Mouse (Mus musculus) left cerebral cortex, postnatal 4 days (tissue): ENCODE measurements around the gene Gm11563. TPM values are rescaled to one million over a fixed set of nuclear protein-coding genes. Genes with fewer than 3 reads are reported as not detected.
"Not testable (repeated sequence)": the region's sequence is repeated elsewhere in the genome, so short reads cannot be mapped to it uniquely, and the experiment has no call there.

Experiments used
- DNase-seq: peaks from one replicate; pipeline ENCODE4 v3.0.0-alpha.2; 2022
- intact Hi-C: fragments of 180-260 bp; cut with DNase I; formaldehyde crosslinking; loops from one replicate; pipeline ENCODE4 v1.15.1; 2025
- total RNA-seq, 2 experiments: library from RNA; stranded (reverse); gene quantifications; 2 replicates each; pipeline ENCODE4 v1.2.3; 2021

Gene Gm11563
- not detected for total RNA-seq

DNA sequence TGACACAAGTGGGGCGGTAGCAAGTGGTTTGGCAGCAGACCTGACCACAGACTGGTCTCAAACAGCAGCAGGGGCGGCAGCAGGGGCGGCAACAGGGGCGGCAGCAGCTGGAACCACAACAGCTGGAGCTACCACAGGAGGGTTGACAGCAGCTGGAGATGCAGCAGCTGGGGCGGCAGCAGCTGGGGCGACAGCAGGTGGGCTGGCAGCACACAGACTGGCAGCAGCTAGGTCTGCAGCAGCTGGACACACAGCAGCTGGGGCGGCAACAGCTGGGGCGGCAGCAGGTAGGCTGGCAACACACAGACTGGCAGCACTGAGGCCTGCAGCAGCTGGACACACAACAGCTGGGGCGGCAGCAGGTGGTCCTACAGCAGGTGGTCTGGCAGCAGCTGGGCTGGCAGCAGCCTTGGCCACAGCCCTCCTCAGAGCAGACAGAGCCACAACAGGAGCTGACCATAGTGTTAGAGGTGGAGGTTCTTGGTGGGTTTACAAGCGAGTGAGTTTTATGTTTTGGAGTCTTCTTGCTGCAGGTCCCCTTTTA, at the start of gene Gm11563:
Gene Gm11563 (minus strand): TSS at position 494 of the 544 bp plus-strand sequence.
- DNase-seq, intact Hi-C loops: not testable (repeated sequence)

DNA sequence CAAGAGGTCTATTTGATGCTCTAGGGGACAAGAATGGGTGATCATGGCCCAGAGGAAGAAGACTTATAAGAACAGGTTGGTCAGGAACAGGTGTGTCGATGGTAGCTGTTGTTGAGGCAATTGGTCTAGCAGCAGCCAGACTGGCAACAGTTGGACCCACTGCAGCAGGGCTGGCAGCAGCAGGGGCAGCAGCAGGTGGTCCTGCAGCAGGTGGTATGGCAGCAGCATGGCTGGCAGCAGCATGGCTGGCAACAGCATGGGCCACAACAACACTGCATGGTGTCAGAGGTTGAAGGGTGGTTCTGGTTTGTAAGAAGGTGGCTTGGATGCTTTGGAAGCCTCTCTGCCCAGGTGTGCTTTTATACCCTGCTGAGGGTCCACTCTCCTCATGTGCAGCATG, 31.7 kb upstream of the Gm11563 start, which contains the start of gene Gm14190:
Gene Gm14190 (minus strand): TSS at position 278 of the 400 bp plus-strand sequence.
- DNase-seq = no peak
- intact Hi-C loops = no loop called here

DNA sequence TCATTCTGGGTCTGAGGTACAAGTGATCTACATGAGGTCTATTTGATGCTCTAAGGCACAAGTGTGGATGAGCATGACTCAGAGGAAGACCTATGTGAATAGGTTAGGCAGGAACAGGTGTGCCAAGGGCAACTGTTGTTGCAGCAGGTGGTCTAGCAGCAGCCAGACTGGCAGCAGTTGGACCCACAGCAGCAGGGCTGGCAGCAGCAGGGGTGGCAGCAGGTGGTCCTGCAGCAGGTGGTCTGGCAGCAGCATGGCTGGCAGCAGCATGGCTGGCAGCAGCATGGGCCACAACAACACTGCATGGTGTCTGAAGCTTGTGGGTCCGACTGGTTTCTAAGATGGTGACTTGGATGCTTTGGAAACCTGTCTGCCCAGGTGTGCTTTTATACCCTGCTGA, 26.5 kb upstream of the Gm11563 start:
- DNase-seq = not testable (repeated sequence)
- intact Hi-C loops = loop anchor here (5.0 kb wide), 1 partner anchor 37 kb away; no protein-coding TSS in a partner anchor

DNA sequence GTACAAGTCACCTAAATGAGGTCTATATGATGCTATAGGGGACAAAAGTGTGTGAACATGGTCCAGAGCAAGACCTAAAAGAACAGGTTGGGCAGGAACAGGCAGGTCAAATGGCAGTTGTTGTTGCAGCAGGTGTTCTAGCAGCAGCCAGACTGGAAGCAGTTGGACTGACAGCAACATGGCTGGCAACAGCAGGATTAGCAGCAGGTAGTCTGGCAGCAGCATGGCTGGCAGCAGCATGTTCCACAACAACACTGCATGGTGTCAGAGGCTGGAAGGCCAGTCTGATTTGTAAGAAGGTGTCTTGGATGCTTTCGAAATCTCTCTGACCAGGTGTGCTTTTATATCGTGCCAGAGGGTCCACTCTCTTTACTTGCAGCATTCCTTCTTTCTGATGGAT, 24.7 kb upstream of the Gm11563 start:
- DNase-seq = peak; percentile 41
- intact Hi-C loops = no loop called here

DNA sequence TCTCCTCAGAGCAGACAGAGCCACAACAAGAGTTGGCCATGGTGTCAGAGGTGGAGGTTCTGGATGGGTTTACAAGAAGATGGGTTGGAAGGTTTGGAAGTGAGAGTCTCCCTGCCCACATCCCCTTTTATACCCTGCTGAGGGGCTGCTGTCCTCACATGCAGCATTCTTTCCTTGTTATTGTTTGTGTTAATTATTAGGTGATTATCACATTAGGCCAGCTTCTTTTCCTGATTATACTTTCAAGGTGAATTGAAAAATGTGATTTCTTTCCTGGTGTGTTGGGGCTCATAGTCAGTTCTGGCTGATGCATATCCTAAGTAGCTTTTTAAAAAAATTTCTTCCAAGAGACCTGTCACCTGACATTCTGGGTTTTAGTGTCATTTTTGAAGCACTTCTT, 7.1 kb upstream of the Gm11563 start, which contains the start of gene Krtap4-6:
Gene Krtap4-6 (minus strand): TSS at position 101 of the 400 bp plus-strand sequence.
- no peak for DNase-seq
- intact Hi-C loops = no loop called here

DNA sequence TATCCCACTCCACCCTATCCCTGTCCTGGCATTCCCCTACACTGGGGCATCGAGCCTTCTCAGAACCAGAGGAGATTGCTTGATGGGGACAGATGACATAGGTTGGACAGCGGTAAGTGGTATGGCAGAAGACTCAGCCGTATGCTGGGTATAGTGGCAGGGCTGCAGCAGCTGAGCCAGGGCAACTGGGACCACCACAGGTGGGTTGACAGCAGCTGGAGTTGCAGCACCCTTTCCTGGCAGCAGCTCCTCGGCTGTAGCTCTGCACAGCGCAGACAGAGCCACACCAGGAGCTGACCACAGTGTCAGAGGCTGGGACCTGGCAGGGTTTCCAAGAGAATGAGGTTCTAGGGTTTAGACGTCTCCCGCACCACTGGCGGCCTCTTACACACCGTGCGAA, 4.0 kb upstream of the Gm11563 start:
- DNase-seq = no peak

DNA sequence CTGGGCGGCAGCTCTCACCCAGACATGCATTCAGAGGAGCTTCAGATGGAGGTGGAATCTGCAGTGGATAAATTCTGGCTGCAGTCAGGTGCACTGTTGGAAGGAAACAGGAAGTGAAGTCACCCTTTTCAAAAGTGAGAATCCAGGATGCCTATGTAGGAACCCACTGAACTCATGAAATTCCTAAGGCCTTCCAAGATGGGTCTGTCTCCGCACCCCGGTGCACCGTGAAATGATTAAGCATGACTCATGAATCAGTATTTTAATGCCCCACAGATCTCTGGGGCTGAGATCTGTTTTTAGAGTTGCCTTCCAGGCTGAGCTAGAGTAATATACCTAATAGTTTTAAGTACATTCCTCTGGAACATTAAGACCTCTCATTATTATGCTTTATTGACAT, 496 bp upstream of the Gm11563 start:
- DNase-seq = no peak
- intact Hi-C loops = no loop called here

More for the DNA sequence above, 4.0 kb upstream of the Gm11563 start:
- intact Hi-C loops = no loop called here

DNA sequence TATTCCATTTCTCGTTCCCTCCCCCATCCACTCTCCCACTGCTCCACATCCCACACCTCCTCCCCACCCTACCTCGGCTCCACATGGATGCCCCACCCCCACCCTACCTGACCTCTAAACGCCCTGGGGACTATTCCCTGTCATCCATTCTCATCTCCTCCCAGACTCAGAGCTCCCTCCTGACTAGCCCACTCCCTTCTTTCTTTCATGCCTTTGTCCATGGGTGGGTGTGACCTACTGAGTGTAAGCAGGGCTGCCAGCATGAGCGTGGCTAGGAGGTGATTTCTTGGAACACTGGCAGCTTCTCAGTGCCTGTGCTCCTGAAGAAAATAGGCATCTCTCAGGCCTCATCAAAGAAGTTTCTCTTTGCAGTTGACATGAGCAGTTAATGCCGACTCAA, 1.7 kb downstream of the Gm11563 start:
- intact Hi-C loops = no loop called here

DNA sequence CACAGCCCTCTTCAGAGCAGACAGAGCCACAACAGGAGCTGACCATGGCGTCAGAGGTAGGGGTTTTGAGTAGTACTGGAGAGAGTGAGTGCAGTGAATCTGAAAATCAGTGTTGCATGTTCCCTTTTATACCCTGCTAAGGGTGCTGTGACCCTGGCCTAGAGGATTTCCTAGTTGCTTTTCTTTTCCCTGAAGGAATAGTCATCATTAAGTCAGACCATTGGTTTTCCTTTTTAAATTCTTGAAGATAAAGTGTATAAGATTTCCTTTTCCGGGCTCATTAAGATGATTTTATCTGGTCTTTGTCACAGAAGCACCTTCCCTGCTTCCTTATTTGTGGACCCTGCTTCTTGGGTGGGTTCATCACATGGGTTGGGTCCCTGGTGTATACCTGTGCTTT, 8.6 kb downstream of the Gm11563 start, which contains the start of gene Gm11555:
Gene Gm11555 (minus strand): TSS at position 101 of the 400 bp plus-strand sequence.
- no peak for DNase-seq
- intact Hi-C loops = no loop called here

More for the DNA sequence above, 1.7 kb downstream of the Gm11563 start:
- DNase-seq = no peak

DNA sequence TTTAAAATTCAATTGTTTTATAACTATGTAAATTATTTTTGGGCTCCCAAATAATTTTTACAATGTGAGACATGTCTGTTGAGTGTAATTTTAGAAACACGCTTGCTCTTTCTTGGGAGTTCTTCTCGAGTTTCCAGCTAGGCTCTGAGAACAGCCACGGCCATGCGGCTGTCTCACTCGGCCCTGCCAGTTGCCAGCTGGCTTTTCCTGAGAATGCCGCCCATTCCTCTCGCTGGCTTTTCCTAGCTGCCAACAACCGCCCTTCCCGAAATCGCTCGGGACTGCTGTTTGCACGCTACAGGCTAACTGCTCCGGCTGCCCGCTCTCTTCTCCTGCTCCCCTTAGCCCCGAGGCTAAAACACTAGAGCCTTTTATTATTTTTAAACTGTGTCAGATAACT, 12.3 kb downstream of the Gm11563 start:
- intact Hi-C loops = no loop called here
- no peak for DNase-seq

DNA sequence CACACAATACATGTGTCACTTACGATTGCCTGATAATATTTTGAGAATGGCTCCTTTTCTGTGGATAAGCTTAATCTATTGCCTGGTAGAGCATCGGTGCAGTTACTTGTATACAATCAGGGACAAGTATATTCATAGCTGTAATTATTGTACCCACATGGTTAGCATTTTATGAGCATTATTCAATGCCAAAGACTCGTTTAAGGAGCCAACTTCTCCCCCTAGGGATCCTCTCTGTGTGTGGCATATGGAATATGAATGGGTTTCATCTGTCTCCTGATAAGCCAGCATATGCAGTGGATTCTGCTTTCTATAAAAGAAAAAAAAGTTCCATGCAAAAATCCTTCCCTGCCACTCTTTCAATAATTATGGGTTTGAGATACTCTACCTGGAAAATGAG, 14.4 kb downstream of the Gm11563 start:
- no peak for DNase-seq
- intact Hi-C loops = no loop called here

DNA sequence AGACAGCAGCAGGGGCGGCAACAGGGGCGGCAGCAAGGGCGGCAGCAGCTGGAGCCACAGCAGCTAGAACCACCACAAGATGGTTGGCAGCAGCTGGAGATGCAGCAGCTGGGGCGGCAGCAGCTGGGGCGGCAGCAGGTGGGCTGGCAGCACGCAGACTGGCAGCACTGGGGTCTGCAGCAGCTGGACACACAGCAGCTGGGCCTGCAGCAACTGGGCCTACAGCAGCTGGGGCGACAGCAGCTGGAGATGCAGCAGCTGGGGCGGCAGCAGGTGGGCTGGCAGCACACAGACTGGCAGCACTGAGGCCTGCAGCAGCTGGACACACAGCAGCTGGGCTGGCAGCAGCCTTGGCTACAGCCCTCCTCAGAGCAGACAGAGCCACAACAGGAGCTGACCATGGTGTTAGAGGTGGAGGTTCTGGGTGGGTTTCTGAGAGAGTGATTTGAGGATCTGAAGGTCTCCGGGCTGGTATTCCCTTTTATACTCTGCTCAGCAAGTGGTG, 15.1 kb downstream of the Gm11563 start, which contains the start of gene Krtap4-7:
Gene Krtap4-7 (minus strand): TSS at position 455 of the 505 bp plus-strand sequence.
- intact Hi-C loops, DNase-seq: not testable (repeated sequence)

DNA sequence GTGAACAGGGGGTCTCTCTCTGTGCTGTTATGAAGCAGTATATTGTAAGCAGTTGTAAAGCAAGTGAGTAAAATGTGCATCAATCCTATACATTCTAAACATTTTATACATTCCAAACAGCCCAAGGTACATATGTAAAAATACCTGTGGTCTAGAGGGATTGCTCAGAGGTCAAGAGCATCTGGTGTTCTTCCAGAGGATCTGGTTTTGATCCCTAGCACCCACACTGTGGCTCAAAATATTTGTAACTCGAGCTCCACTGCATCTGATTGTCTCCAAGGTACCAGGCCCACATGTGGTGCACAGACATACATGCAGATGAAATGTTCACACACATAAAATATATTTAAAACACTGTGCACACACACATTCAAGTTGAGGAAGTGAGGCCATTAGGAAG, 17.8 kb downstream of the Gm11563 start:
- DNase-seq = no peak
- intact Hi-C loops = no loop called here

DNA sequence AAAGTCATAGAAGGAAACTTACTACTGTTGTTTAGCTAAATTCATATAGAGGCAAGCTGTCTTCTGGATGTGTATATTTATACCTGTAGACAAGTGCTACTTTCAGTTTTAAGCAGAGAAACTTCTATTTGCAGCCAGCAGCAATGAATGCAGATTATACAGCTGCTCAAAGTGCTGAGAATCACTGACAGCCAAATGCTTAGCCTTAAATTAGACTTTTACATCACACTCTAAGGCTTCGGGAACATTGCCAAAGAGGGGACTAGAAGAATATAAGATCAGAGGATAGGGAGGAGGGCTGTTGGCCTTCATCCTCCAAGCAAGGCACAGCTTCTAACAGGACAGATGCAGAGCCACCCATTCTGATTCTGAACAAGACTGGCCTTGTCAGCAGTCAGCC, 21.7 kb downstream of the Gm11563 start:
- intact Hi-C loops = no loop called here
- DNase-seq = no peak

DNA sequence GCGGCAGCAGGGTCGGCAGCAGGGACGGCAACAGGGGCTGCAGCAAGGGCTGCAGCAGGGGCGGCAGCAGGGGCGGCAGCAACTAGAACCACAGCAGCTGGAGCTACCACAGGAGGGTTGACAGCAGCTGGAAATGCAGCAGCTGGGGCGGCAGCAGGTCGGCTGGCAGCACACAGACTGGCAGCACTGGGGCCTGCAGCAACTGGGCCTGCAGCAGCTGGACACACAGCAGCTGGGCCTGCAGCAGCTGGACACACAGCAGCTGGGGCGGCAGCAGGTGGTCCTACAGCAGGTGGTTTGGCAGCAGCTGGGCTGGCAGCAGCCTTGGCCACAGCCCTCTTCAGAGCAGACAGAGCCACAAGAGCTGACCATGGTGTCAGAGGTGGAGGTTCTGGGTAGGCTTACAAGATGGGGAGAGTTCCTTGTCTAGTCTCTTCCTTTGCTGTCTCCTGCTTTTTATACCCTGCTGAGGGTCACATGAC, 24.1 kb downstream of the Gm11563 start, which contains the start of gene Krtap4-2:
Gene Krtap4-2 (minus strand): TSS at position 432 of the 482 bp plus-strand sequence.
- no peak for DNase-seq
- intact Hi-C loops = no loop called here

DNA sequence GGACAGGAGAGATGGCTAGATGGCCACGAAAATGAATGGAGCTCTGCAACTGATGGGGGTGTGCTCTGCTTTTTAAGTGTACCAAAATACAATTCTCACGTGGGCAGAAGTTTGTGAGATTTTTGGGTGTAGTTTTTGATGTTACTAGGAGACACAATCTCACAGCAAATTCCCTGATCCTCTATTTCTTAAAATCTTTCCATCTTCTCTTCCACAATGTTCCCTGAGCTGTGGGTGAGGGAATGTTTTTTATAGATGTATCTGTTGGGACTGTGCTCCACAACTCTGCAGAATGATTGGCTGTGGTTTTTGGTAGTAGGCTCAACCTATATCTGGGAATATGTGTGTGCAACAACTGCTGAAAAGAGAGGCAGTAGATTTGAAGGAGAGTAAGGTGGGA, 25.5 kb downstream of the Gm11563 start:
- intact Hi-C loops = no loop called here
- DNase-seq = no peak

DNA sequence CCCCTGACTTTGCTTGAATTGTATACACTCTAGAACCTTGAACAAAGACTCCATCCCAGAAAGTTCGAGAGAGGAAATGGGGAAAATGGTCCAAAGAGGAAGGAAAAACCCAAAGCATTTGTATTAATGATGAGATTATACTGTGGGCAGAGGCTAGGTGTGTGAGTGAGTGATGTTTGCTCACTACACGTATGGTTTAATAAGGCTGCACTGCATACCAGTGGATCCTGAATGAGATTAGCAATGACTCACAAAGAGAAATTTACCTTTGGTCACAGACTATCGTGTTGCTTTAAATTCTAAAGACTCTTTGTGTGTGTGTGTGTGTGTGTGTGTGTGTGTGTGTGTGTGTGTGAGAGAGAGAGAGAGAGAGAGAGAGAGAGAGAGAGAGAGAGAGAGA, 27.9 kb downstream of the Gm11563 start:
- intact Hi-C loops = no loop called here
- DNase-seq = no peak

DNA sequence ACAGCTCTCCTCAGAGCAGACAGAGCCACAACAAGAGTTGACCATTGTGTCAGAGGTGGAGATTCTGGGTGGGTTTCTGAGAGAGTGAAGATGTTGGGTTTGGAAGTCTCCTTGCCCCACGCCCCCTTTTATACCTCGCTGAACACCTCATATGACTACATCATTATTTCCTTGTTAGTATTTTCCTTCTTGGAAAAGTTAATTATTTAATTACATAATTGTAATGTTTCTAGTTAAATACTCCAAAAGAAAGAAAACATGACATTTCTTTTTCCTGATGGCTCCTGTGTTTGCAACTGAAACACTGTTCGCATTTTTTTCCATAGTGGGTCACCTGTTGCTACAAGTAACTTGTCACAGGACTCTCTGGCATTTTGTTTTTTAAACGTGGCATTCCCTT, 30.6 kb downstream of the Gm11563 start, which contains the start of gene Krtap4-1:
Gene Krtap4-1 (minus strand): TSS at position 101 of the 400 bp plus-strand sequence.
- intact Hi-C loops = no loop called here
- DNase-seq = no peak

DNA sequence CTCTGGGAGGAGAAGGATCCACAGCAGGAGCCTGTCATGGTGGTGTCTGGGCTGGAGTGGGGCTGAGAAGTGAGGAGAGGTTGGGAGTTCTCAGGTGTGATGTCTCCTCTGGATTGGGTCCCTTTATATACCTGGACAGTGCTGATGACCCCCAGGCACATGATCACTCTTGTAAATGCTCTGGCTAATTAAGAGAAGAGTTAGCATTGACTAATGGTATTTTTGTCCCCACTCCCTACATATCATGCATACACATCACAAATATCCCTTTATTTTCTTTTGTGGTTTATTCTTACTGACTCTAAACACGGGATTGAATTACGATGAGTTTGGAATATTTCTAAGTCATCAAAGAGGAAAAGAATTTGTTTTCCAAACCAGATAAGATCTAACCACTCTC, 38.4 kb downstream of the Gm11563 start, which contains the start of gene Gm11562:
Gene Gm11562 (minus strand): TSS at position 101 of the 400 bp plus-strand sequence.
- intact Hi-C loops = no loop called here
- DNase-seq = no peak

DNA sequence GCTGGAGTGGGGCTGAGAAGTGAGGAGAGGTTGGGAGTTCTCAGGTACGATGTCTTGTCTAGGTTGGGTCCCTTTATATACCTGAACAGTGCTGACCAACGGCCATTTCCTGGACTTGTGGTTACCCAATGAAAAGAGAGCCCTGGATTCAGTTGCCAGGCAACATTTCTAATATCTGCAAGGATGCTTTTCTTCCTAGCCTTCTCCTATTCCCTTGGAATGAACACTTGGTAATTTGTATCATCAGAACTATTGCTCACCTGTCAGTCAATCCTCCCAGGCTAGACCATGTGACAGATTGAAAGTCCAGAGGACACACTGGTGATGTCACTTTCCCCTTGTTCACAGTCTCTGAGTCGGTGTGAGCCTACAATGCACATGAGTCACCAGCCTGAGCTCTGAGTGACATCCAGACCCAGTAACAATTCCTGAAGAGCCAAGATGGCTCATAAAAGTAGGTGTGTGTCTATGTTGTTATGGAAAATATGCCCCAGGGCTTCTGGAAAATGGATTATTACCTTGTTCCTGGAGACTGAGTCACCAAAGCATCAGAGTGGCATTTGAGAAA, 43.9 kb downstream of the Gm11563 start, which contains the start of gene Krtap2-4:
Gene Krtap2-4 (minus strand): TSS at position 51 of the 568 bp plus-strand sequence.
- intact Hi-C loops = no loop called here
- no peak for DNase-seq

DNA sequence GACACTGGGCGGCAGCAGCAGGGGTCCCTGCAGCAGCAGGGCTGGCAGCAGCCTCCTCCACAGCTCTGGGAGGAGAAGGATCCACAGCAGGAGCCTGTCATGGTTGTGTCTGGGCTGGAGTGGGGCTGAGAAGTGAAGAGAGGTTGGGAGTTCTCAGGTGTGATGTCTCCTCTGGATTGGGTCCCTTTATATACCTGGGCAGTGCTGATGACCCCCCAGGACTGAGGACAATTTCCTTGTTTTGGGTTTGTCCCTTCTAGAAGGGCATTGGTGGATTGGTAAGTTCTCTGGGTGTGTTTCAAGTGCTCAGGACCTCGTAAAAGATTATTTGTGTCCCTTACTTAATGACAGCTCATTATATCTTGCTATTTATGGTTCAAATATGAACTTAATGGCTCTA, 48.7 kb downstream of the Gm11563 start, which contains the start of gene Gm11937:
Gene Gm11937 (minus strand): TSS at position 101 of the 400 bp plus-strand sequence.
- intact Hi-C loops, DNase-seq: not testable (repeated sequence)
